Mouse (Mus musculus) midbrain, embryonic 12.5 days (tissue): ENCODE results near the gene Rnf186. TPM values are rescaled to one million over a fixed set of nuclear protein-coding genes. Genes with fewer than 3 reads are reported as not detected.
"Not testable (repeated sequence)": the region's sequence is repeated elsewhere in the genome, so short reads cannot be mapped to it uniquely, and the experiment has no call there.

ENCODE experiments used
- ATAC-seq: fragments of 200-750 bp; cut with Nextera tagmentation; 2 replicates; pipeline ENCODE4 v1.8.0; 2017; ENCODE audit warnings: low read depth, moderate TSS enrichment, moderate library complexity; ENCODE audit not compliant: low FRiP score
- H3K27ac ChIP-seq: fragments of 300-500 bp; sonication (generic); replicated peaks from 2 replicates; pipeline ENCODE4 v1.5.1; 2016; ENCODE audit warnings: mild to moderate bottlenecking
- H3K27me3 ChIP-seq: fragments of 300-500 bp; sonication (generic); 2 replicates; pipeline ENCODE4 v1.6.1; 2016; ENCODE audit warnings: mild to moderate bottlenecking
- H3K36me3 ChIP-seq: fragments of 300-500 bp; sonication (generic); 2 replicates; pipeline ENCODE4 v1.6.1; 2016
- H3K4me1 ChIP-seq: fragments of 300-500 bp; sonication (generic); 2 replicates; pipeline ENCODE4 v1.6.1; 2016
- H3K4me2 ChIP-seq: fragments of 300-500 bp; sonication (generic); replicated peaks from 2 replicates; pipeline ENCODE4 v1.6.1; 2016; ENCODE audit warnings: mild to moderate bottlenecking, moderate library complexity
- H3K4me3 ChIP-seq: fragments of 300-500 bp; sonication (generic); 2 replicates; pipeline ENCODE4 v1.5.1; 2016; ENCODE audit warnings: mild to moderate bottlenecking
- H3K9ac ChIP-seq: fragments of 300-500 bp; sonication (generic); replicated peaks from 2 replicates; pipeline ENCODE4 v1.6.1; 2016; ENCODE audit warnings: mild to moderate bottlenecking, moderate library complexity
- H3K9me3 ChIP-seq: fragments of 300-500 bp; sonication (generic); 2 replicates; pipeline ENCODE4 v1.6.1; 2016; ENCODE audit warnings: mild to moderate bottlenecking
- WGBS: fragments of 180-500 bp; shearing (Covaris S2); methylation state at CpG from one replicate; pipeline ENCODE4 v1.1.7; 2016; 5-methylcytosine and 5-hydroxymethylcytosine counted together
- polyA plus RNA-seq: library from polyadenylated mRNA; unstranded; fragments of >200 nt; fragmentation: Nextera tagmentation; extraction: Ambion mirVana; gene quantifications from 2 replicates; pipeline ENCODE4 v1.2.1, GENCODE M21; 2016

Gene Rnf186
- polyA plus RNA-seq, 1 experiment from 2014 or later = not detected

GRCm38 (mm10) chr4:138972827-138973718 is 6.2 kb downstream of the Rnf186 start, which contains the start of gene Tmco4:
Tmco4 (plus strand) TSS chr4:138972888.
- H3K4me3 ChIP-seq = peak within 1 kb of the TSS; percentile 52
- H3K4me1 ChIP-seq = peaks cover 18% of the 10 kb centered on the region
- no peaks in the 10 kb centered on the region for H3K9me3 ChIP-seq
- 0 out of 2 replicates have a peak, but pooled peaks cover 4% of the 10 kb centered on the region for H3K27me3 ChIP-seq
- 2% methylated on average over 59 of the region's 60 CpGs for WGBS
- H3K4me2 ChIP-seq = peak within 1 kb of the TSS; percentile 92
- H3K9ac ChIP-seq = peak within 1 kb of the TSS; percentile 77
- no peaks in the 10 kb centered on the region for H3K36me3 ChIP-seq
- H3K27ac ChIP-seq = no peak within 1 kb of the TSS
- peak; percentile 73 for ATAC-seq

DNA sequence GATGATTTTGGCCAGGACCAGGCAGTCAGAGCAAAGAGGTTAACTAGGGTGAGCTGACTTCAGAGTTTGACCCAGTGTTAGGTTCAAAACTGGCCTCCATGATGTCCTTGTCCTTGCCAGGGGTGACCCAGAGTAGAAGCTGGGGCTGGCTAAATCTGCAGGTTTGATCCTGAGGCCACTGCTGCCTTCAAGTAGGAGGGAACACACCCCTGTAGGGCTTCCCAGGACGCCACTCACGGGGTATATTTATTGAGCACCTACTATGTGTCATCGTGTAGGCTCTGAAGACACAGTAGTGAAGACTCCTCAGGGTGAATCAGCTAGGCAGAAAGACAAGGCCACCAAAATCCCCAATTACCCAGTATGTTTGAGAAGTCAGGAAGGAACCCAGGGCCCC is 6.8 kb downstream of the Rnf186 start:
- Histone ChIP-seq H3K4me1 (peaks cover 18% of the 10 kb centered on the region), H3K27me3 (0 out of 2 replicates have a peak, but pooled peaks cover 4% of the 10 kb centered on the region), H3K4me3 (peak overlapping the region; percentile 52), H3K4me2 (peak overlapping the region; percentile 92), H3K27ac (no peak overlapping the region), H3K36me3 (no peaks in the 10 kb centered on the region), H3K9ac (peak overlapping the region; percentile 77; the same call in 1 of the 2 replicates), H3K9me3 (no peaks in the 10 kb centered on the region)
- 52% methylated on average over 3 of the region's 3 CpGs for WGBS
- no peak for ATAC-seq

DNA sequence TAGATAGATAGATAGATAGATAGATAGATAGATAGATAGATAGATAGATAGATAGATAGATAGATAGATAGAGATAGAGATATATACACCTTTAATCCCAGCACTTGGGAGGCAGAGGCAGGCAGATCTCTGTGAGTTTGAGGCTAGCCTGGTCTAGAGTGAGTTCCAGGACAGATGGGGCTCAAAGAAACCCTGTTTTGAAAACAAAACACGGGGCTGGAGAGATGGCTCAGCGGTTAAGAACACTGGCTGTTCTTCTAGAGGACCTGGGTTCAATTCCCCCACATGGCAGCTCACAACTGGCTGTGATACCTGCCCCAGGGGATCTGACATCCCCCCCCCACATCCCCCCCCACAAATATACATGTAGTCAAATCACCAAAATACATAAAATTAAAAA is 7.6 kb downstream of the Rnf186 start:
- H3K4me3 ChIP-seq, ATAC-seq, H3K27ac ChIP-seq, H3K4me2 ChIP-seq, H3K27me3 ChIP-seq, H3K9ac ChIP-seq, H3K9me3 ChIP-seq, H3K36me3 ChIP-seq: not testable (repeated sequence)
- peaks cover 18% of the 10 kb centered on the region for H3K4me1 ChIP-seq
- 70% methylated on average over 2 of the region's 2 CpGs for whole genome bisulfite sequencing

DNA sequence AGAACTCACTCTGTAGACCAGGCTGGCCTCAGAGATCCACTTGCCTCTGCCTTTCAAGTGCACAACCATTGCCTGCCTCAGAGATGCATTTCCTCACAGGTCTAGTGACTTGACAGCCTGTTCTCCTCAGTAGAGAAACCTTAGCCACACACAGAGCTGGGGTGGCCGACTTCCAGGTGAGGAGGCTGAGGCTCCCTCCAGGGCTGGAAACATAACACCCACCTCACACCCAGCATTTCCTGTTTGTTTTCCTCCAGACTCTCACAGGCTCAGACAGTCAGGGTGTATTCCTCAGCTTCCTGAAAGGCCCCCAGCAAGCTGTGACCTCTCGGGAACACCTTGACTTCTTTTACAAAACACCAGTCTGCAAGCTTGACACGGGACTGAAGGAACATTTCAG is 8.3 kb downstream of the Rnf186 start:
- no peak for ATAC-seq
- no peak overlapping the region for H3K9ac ChIP-seq
- 0 out of 2 replicates have a peak, but pooled peaks cover 4% of the 10 kb centered on the region for H3K27me3 ChIP-seq
- H3K36me3 ChIP-seq = no peaks in the 10 kb centered on the region
- 86% methylated on average over 3 of the region's 3 CpGs for whole genome bisulfite sequencing
- peaks cover 18% of the 10 kb centered on the region for H3K4me1 ChIP-seq
- H3K4me3 ChIP-seq = no peak overlapping the region
- H3K9me3 ChIP-seq = no peaks in the 10 kb centered on the region
- H3K4me2 ChIP-seq = no peak overlapping the region
- H3K27ac ChIP-seq = no peak overlapping the region

DNA sequence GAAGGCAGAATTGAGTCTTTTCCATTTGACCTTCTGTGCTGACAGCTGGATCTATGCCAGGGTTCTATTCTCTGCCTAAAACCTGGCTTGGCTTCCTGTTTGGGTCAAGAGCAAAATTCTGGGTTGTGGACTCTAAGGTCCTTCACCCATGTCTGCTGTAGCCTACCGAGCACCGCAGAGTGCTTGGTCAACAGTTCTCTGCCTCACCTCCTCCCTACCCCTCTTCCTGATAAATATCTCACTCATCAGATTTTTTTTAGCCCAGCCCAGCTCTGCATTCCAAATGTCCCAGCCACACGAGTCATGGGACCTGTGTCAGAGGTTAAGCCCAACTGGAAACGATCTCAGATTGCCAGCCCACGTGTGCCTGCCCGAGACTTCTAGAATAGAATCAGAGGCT is 9.1 kb downstream of the Rnf186 start:
- Histone ChIP-seq H3K9ac (no peak overlapping the region), H3K27ac (no peak overlapping the region), H3K4me1 (peaks cover 18% of the 10 kb centered on the region), H3K4me3 (no peak overlapping the region), H3K4me2 (no peak overlapping the region), H3K9me3 (no peaks in the 10 kb centered on the region), H3K36me3 (no peaks in the 10 kb centered on the region), H3K27me3 (0 out of 2 replicates have a peak, but pooled peaks cover 4% of the 10 kb centered on the region)
- ATAC-seq = no peak
- 78% methylated on average over 6 of the region's 6 CpGs for WGBS

DNA sequence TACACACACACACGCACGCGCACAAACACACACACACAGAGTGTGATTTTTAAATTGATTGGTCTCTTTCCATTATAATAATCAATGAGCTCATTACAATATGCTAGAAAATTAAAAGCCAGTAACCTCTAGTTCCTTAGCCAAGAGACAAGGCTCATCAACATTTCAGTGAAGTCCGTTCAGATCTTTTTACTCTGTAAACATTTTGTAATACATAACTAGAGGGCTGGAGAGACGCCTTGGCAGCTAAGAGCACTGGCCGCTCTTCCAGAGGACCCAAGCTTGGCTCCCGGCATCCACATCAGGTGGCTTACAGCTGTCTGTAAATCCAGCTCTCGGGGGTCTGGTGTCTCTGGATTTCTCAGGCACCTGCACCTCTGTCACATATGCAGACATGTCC is 13.1 kb downstream of the Rnf186 start:
- no peaks in the 10 kb centered on the region; the same call in 1 of the 2 replicates for H3K4me1 ChIP-seq
- no peak overlapping the region for H3K4me2 ChIP-seq
- no peak overlapping the region for H3K27ac ChIP-seq
- H3K9ac ChIP-seq = no peak overlapping the region
- 91% methylated on average over 8 of the region's 8 CpGs for WGBS
- ATAC-seq = no peak
- H3K27me3 ChIP-seq = no peaks in the 10 kb centered on the region
- H3K4me3 ChIP-seq = no peak overlapping the region
- 0 out of 2 replicates have a peak, but pooled peaks cover 3% of the 10 kb centered on the region for H3K9me3 ChIP-seq
- H3K36me3 ChIP-seq = no peaks in the 10 kb centered on the region

DNA sequence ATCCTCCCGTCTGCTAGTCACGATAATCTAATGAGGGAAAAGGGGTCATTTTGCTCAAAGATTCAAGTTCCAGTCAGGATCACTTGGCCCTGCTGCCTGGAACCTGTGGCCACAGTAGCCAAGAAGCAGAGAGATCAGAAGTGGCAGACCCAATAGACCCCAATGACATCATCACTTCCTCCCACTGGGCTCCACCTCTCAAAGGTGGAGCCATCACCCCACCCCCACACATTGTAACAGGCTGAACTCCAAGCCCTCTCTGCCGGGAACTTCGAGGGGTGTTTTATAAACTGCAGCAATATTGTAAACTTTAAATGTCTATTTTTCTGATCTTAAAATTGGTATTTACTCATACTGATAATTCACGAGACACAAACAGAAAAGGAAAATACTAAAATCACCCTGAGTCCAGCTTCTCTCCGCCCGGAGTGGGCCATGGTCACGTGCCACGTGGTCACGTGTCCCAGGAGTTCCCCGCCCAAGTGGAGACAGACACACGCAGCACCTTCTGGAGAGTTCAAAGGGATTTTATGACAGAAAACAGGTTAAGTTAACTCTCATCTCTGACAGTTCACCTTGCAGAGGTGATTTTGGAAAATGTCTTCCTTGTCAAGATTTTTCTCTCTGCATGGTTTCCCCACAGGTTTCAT is 14.0 kb downstream of the Rnf186 start:
- no peak for ATAC-seq
- 0 out of 2 replicates have a peak, but pooled peaks cover 3% of the 10 kb centered on the region for H3K9me3 ChIP-seq
- H3K36me3 ChIP-seq = no peaks in the 10 kb centered on the region
- H3K27me3 ChIP-seq = no peaks in the 10 kb centered on the region
- no peak overlapping the region for H3K9ac ChIP-seq
- no peak overlapping the region for H3K4me3 ChIP-seq
- peak overlapping the region; percentile 9; the same call in 1 of the 2 replicates for H3K4me2 ChIP-seq
- no peaks in the 10 kb centered on the region; the same call in 1 of the 2 replicates for H3K4me1 ChIP-seq
- WGBS = 22% methylated on average over 12 of the region's 12 CpGs
- no peak overlapping the region for H3K27ac ChIP-seq

- Histone ChIP-seq H3K4me3 (no peak overlapping the region), H3K4me2 (no peak overlapping the region), H3K9ac (no peak overlapping the region)
These were observed 16.5 kb downstream of the Rnf186 start for GRCm38 (mm10) chr4:138983422-138983821.

GRCm38 (mm10) chr4:138984744-138985143 is 17.8 kb downstream of the Rnf186 start:
- no peak for ATAC-seq
- 78% methylated on average over 7 of the region's 7 CpGs for WGBS
- H3K27ac ChIP-seq = no peak overlapping the region

More at GRCm38 (mm10) chr4:138983422-138983821, 16.5 kb downstream of the Rnf186 start:
- WGBS = 76% methylated on average over 3 of the region's 3 CpGs
- Histone ChIP-seq H3K36me3 (no peaks in the 10 kb centered on the region), H3K4me1 (no peaks in the 10 kb centered on the region; the same call in 1 of the 2 replicates), H3K27me3 (no peaks in the 10 kb centered on the region), H3K9me3 (0 out of 2 replicates have a peak, but pooled peaks cover 3% of the 10 kb centered on the region), H3K27ac (no peak overlapping the region)
- ATAC-seq = no peak

GRCm38 (mm10) chr4:138986280-138986679 is 19.4 kb downstream of the Rnf186 start:
- H3K4me1 ChIP-seq = no peaks in the 10 kb centered on the region

More at GRCm38 (mm10) chr4:138984744-138985143, 17.8 kb downstream of the Rnf186 start:
- Histone ChIP-seq H3K4me2 (no peak overlapping the region), H3K9me3 (0 out of 2 replicates have a peak, but pooled peaks cover 3% of the 10 kb centered on the region), H3K9ac (no peak overlapping the region), H3K27me3 (no peaks in the 10 kb centered on the region), H3K36me3 (no peaks in the 10 kb centered on the region), H3K4me3 (no peak overlapping the region), H3K4me1 (no peaks in the 10 kb centered on the region; the same call in 1 of the 2 replicates)

GRCm38 (mm10) chr4:138994389-138994788 is 27.5 kb downstream of the Rnf186 start:
- H3K27me3 ChIP-seq = no peaks in the 10 kb centered on the region
- H3K9ac ChIP-seq = no peak overlapping the region
- H3K4me1 ChIP-seq = no peaks in the 10 kb centered on the region
- no peaks in the 10 kb centered on the region for H3K9me3 ChIP-seq
- 80% methylated on average over 3 of the region's 3 CpGs for WGBS
- ATAC-seq = no peak
- no peak overlapping the region for H3K4me3 ChIP-seq
- H3K36me3 ChIP-seq = no peaks in the 10 kb centered on the region
- H3K4me2 ChIP-seq = no peak overlapping the region
- no peak overlapping the region for H3K27ac ChIP-seq

More at GRCm38 (mm10) chr4:138986280-138986679, 19.4 kb downstream of the Rnf186 start:
- 31% methylated on average over 5 of the region's 5 CpGs for WGBS
- no peaks in the 10 kb centered on the region for H3K36me3 ChIP-seq
- no peak overlapping the region for H3K4me3 ChIP-seq
- H3K9ac ChIP-seq = no peak overlapping the region
- H3K4me2 ChIP-seq = no peak overlapping the region
- no peak for ATAC-seq
- no peaks in the 10 kb centered on the region for H3K27me3 ChIP-seq
- no peak overlapping the region for H3K27ac ChIP-seq
- H3K9me3 ChIP-seq = 0 out of 2 replicates have a peak, but pooled peaks cover 3% of the 10 kb centered on the region

- 77% methylated on average over 5 of the region's 5 CpGs for WGBS
- Histone ChIP-seq H3K4me2 (no peak overlapping the region), H3K27ac (no peak overlapping the region), H3K9me3 (no peaks in the 10 kb centered on the region), H3K27me3 (no peaks in the 10 kb centered on the region), H3K36me3 (no peaks in the 10 kb centered on the region), H3K4me3 (no peak overlapping the region), H3K9ac (no peak overlapping the region), H3K4me1 (no peaks in the 10 kb centered on the region)
- ATAC-seq = no peak
These were observed 29.5 kb downstream of the Rnf186 start for GRCm38 (mm10) chr4:138996410-138996809.
